Mouse (Mus musculus) liver, postnatal 0 days (tissue): ENCODE data around the gene Zfp821. TPM values are rescaled to one million over a fixed set of nuclear protein-coding genes. Genes with fewer than 3 reads are reported as not detected.

Experiments
- ATAC-seq: fragments of 200-750 bp; cut with Nextera tagmentation; 2 replicates; pipeline ENCODE4 v1.8.0; 2017; ENCODE audit warnings: mild to moderate bottlenecking, moderate library complexity
- DNase-seq: peaks from one replicate; pipeline ENCODE4 v3.0.0-alpha.2; 2016
- H3K27ac ChIP-seq: fragments of 300-500 bp; sonication (generic); 2 replicates; pipeline ENCODE4 v1.5.1; 2014; ENCODE audit warnings: antibody characterized with exemption, moderate library complexity, mild to moderate bottlenecking, low read depth
- H3K27me3 ChIP-seq: fragments of 300-500 bp; sonication (generic); 2 replicates; pipeline ENCODE4 v1.6.1; 2014; ENCODE audit warnings: low read length, control low read depth, mixed read lengths; ENCODE audit not compliant: insufficient read depth
- H3K36me3 ChIP-seq: fragments of 300-500 bp; sonication (generic); replicated peaks from 2 replicates; pipeline ENCODE4 v1.6.1; 2014; ENCODE audit warnings: mild to moderate bottlenecking, control low read depth, low read length, moderate library complexity, mixed read lengths; ENCODE audit not compliant: insufficient read depth
- H3K4me1 ChIP-seq: fragments of 300-500 bp; sonication (generic); 2 replicates; pipeline ENCODE4 v1.6.1; 2014; ENCODE audit warnings: antibody characterized with exemption, mild to moderate bottlenecking, control low read depth; ENCODE audit not compliant: insufficient read depth
- H3K4me2 ChIP-seq: fragments of 300-500 bp; sonication (generic); 2 replicates; pipeline ENCODE4 v1.6.1; 2014; ENCODE audit warnings: low read depth, mild to moderate bottlenecking, low read length, moderate library complexity, mixed read lengths
- H3K4me3 ChIP-seq: fragments of 300-500 bp; sonication (generic); 2 replicates; pipeline ENCODE4 v1.5.1; 2014; ENCODE audit warnings: low read depth, low read length
- H3K9ac ChIP-seq: fragments of 300-500 bp; sonication (generic); replicated peaks from 2 replicates; pipeline ENCODE4 v1.6.1; 2014; ENCODE audit warnings: mild to moderate bottlenecking, moderate library complexity
- H3K9me3 ChIP-seq: fragments of 300-500 bp; sonication (generic); 2 replicates; pipeline ENCODE4 v1.6.1; 2016; ENCODE audit warnings: mild to moderate bottlenecking, control low read depth, low read length, mixed read lengths
- CTCF ChIP-seq: sonication (generic); IDR thresholded peaks from 2 replicates; pipeline ENCODE4 v1.5.1; 2016; ENCODE audit warnings: antibody characterized with exemption, low read depth
- EP300 ChIP-seq: IDR thresholded peaks from 2 replicates; pipeline ENCODE4 v1.6.1; 2016; ENCODE audit warnings: antibody characterized with exemption, low read depth, mild to moderate bottlenecking
- WGBS: fragments of 180-500 bp; shearing (Covaris S2); extraction: QIAGEN DNeasy Blood & Tissue Kit; methylation state at CpG from one replicate; pipeline ENCODE4 v1.1.7; 2014; ENCODE audit not compliant: insufficient replicate concordance; 5-methylcytosine and 5-hydroxymethylcytosine counted together
- polyA plus RNA-seq: library from polyadenylated mRNA; unstranded; fragments of >200 nt; fragmentation: Nextera tagmentation; extraction: Ambion mirVana; gene quantifications from 2 replicates; pipeline ENCODE4 v1.2.1, GENCODE M21; 2015

Gene Zfp821
- polyA plus RNA-seq, 1 experiment from 2014 or later = 3.1 TPM

- H3K9me3 ChIP-seq = no peaks in the 10 kb centered on the region
- ATAC-seq (no peak), DNase-seq (no peak)
- H3K4me1 ChIP-seq = peaks cover 3% of the 10 kb centered on the region
- peaks cover 22% of the 10 kb centered on the region for H3K36me3 ChIP-seq
- H3K4me3 ChIP-seq = no peak overlapping the region
- no peak for TF ChIP-seq EP300
- no peak for TF ChIP-seq CTCF
- no peak overlapping the region for H3K4me2 ChIP-seq
- H3K27me3 ChIP-seq = no peaks in the 10 kb centered on the region
- no peak overlapping the region for H3K27ac ChIP-seq
- WGBS = 70% methylated on average over 3 of the region's 3 CpGs
- no peak overlapping the region for H3K9ac ChIP-seq
Measured at GRCm38 (mm10) chr8:109731012-109731411, 25.7 kb downstream of the Zfp821 start.

DNA sequence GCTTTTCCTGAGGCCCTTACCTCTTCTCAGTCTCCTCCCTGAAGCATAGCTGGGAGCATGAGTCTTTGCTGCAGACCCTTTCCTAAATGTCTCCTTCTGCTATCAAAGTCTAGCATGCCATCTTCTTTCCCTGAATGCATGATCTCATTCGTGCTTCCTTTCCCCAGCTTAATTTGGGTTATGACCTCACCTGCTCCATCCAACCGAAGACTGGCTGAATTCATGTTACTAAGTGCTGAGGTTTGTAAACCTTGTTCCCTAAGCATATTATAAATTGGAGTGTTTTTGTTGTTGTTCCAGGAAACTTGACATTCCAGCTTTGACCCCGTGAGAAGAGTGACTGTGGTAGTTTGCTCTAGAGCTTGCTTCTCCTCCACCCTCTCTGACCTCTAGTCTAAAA lies 28.7 kb downstream of the Zfp821 start:
- ATAC-seq = no peak
- no peak for TF ChIP-seq EP300
- TF ChIP-seq CTCF = no peak
- Histone ChIP-seq H3K36me3 (peaks cover 17% of the 10 kb centered on the region), H3K4me2 (no peak overlapping the region), H3K9me3 (no peaks in the 10 kb centered on the region), H3K4me3 (no peak overlapping the region), H3K27ac (no peak overlapping the region), H3K9ac (no peak overlapping the region), H3K4me1 (peaks cover 10% of the 10 kb centered on the region), H3K27me3 (no peaks in the 10 kb centered on the region)
- 91% methylated on average over 3 of the region's 3 CpGs for WGBS
- no peak for DNase-seq

- TF ChIP-seq CTCF (no peak), EP300 (no peak)
- H3K4me1 ChIP-seq = peaks cover 10% of the 10 kb centered on the region
- peak overlapping the region; percentile 99 for H3K4me3 ChIP-seq
- H3K36me3 ChIP-seq = peaks cover 17% of the 10 kb centered on the region
- peak overlapping the region; percentile 89 for H3K4me2 ChIP-seq
- peak overlapping the region; percentile 96 for H3K9ac ChIP-seq
- no peaks in the 10 kb centered on the region for H3K9me3 ChIP-seq
- WGBS = 2% methylated on average over 8 of the region's 8 CpGs
- no peak for ATAC-seq
- peak overlapping the region; percentile 73 for H3K27ac ChIP-seq
- no peak for DNase-seq
- no peaks in the 10 kb centered on the region for H3K27me3 ChIP-seq
Measured at GRCm38 (mm10) chr8:109736819-109737218, 31.5 kb downstream of the Zfp821 start.

DNA sequence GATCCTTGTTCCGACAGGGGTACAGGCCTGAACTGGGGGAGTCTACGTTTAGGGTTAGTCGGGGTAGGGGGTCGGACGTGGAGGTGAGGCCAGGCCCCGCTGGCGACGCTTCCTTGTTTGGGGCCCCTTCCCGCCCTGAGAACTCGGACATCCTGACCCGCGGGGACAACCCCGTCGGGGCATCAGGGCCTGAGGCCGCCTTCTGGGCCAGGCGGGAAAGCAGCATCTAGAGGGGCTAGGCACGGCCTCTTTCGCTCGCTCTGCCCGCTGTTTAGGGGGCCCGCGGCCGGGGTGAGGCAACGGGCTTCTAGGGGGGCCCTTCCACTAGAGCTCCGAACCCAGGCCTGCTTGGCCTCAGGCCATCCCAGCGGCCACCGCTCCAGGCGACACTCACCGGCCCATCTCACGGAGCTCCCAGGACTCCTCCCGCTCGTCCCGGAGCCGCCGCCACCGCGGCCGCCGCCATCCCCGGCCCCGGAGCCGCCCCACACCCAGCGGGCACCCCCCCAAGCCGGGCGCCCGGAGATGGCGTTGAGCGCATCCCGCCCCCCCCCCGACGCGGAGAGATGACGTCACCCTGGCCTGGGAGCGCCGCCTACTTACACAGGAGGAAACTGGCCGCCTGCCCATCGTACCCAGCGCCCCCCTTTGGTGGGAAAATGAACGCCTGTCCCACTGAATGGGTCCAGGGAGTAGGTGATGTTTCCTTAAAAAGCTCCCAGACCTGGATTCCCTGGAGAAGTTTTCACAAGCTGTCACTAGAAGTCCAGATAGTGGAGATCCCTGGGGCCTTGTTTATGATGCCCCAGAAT lies 32.1 kb downstream of the Zfp821 start, which contains the start of gene Atxn1l:
TSS of gene Atxn1l (minus strand) at position 503 of the 812 bp plus-strand sequence.
- DNase-seq = peak; percentile 95
- Histone ChIP-seq H3K27me3 (no peaks in the 10 kb centered on the region), H3K4me2 (peak within 1 kb of the TSS; percentile 89), H3K36me3 (peaks cover 11% of the 10 kb centered on the region), H3K4me3 (peak within 1 kb of the TSS; percentile 99), H3K27ac (peak within 1 kb of the TSS; percentile 73), H3K9ac (peak within 1 kb of the TSS; percentile 96), H3K4me1 (peaks cover 10% of the 10 kb centered on the region), H3K9me3 (no peaks in the 10 kb centered on the region)
- peak; percentile 95 for ATAC-seq
- TF ChIP-seq CTCF (peak; percentile 78), EP300 (no peak)
- WGBS = under 1% methylated on average over 56 of the region's 59 CpGs

DNA sequence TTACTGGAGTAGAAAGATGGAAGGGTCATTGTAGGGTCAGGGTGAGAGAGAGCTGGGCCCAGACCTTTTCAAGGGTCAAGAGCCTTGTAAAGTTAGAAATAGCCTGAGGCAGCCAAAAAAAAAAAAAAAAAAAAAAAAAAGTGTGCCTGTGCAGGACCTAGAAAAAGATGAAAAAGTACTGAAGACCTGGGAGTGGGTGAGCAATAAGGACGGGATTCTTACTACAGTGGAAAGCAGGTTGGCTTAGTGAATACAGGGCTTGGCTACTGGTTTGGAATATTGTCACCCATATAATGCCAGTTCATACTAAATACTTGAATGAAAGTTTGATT lies 32.7 kb downstream of the Zfp821 start:
- Histone ChIP-seq H3K4me3 (peak overlapping the region; percentile 99), H3K4me1 (peaks cover 10% of the 10 kb centered on the region)
- 82% methylated on average over 1 of the region's 1 CpGs for WGBS

DNA sequence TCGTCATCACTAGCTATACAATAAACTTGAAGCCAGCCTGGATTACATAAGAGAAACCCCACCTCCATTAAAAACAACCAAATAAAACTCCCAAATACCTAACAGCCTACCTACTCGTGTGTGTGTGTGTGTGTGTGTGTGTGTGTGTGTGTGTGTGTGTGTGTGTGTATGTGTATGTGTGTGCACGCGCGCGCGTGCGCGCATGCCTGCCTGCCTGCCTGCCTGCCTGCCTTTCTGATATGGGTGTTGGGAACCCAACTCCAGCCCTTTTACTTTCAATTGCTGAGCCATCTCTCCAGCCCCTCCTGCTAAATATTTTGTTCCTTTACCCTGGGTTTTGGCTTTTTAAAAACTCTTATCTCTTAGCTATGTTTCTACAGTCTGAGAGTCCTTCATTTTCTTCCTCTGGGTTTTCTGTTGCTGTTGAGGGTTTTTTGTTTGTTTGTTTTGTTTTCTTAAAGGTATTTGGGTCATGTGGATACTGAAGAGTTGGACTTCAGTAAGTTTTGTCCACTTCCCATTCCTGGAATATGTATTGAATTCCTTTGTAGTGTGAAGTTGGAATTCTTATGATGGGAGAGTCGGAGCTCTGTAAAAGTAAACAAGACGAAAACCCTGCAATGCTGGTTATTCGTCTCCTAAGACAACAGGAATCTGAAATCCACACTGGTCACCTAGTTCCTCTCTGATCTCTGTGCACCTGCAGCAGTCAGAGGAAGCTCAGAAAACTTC lies 42.3 kb downstream of the Zfp821 start:
- TF ChIP-seq CTCF (no peak), EP300 (no peak)
- Histone ChIP-seq H3K4me2 (no peak overlapping the region), H3K36me3 (no peaks in the 10 kb centered on the region), H3K27ac (no peak overlapping the region), H3K9ac (no peak overlapping the region), H3K4me3 (no peak overlapping the region), H3K27me3 (no peaks in the 10 kb centered on the region), H3K4me1 (no peaks in the 10 kb centered on the region; the same call in 1 of the 2 replicates), H3K9me3 (no peaks in the 10 kb centered on the region)
- 78% methylated on average over 12 of the region's 12 CpGs for WGBS
- no peak for ATAC-seq
- no peak for DNase-seq

More for the DNA sequence above, 32.7 kb downstream of the Zfp821 start:
- DNase-seq = no peak
- Histone ChIP-seq H3K27ac (no peak overlapping the region), H3K9ac (peak overlapping the region; percentile 96; the same call in 1 of the 2 replicates), H3K4me2 (peak overlapping the region; percentile 89), H3K36me3 (peaks cover 6% of the 10 kb centered on the region), H3K9me3 (no peaks in the 10 kb centered on the region), H3K27me3 (no peaks in the 10 kb centered on the region)
- ATAC-seq = no peak
- TF ChIP-seq EP300 (no peak), CTCF (no peak)
